Mouse (Mus musculus) MEL (cell line): ENCODE data around the gene Slc2a9. TPM values are rescaled to one million over a fixed set of nuclear protein-coding genes. Genes with fewer than 3 reads are reported as not detected.

Experiments used
- DNase-seq: peaks from one replicate; pipeline ENCODE4 v3.0.0; 2011; ENCODE audit warnings: low read depth, low spot score
- H3K27ac ChIP-seq: 2 replicates; pipeline ENCODE4 v1.5.1; 2012; ENCODE audit warnings: low read depth, mild to moderate bottlenecking, control low read depth, low read length, moderate library complexity; ENCODE audit not compliant: control insufficient read depth
- H3K27me3 ChIP-seq, 2 experiments: fragments of 150-350 bp in 1 of 2; sonication (generic) in 1 of 2; 2 replicates each; pipeline ENCODE4 v1.6.1; 2012; ENCODE audit warnings: low read length in 2 of 2, mild to moderate bottlenecking in 2 of 2, improper control_type of control experiment in 1 of 2, moderate library complexity in 1 of 2; ENCODE audit not compliant: insufficient read depth in 2 of 2, control insufficient read depth in 1 of 2
- H3K36me3 ChIP-seq, 2 experiments: 2 replicates each; pipeline ENCODE4 v1.6.1; 2012 to 2014; ENCODE audit warnings: low read length in 2 of 2, improper control_type of control experiment in 1 of 2, inconsistent platforms in 1 of 2, mild to moderate bottlenecking in 1 of 2; ENCODE audit not compliant: insufficient read depth in 2 of 2, control insufficient read depth in 1 of 2
- H3K4me1 ChIP-seq, 2 experiments: fragments of 150-350 bp in 1 of 2; sonication (generic) in 1 of 2; 2 replicates each; pipeline ENCODE4 v1.6.1; 2012; ENCODE audit warnings: low read length in 2 of 2, improper control_type of control experiment in 1 of 2, mild to moderate bottlenecking in 1 of 2; ENCODE audit not compliant: insufficient read depth in 2 of 2, control insufficient read depth in 1 of 2
- H3K4me3 ChIP-seq, 2 experiments: fragments of 150-350 bp in 1 of 2; sonication (generic) in 1 of 2; 2 replicates each; pipeline ENCODE4 v1.5.1; 2012; ENCODE audit warnings: low read depth in 2 of 2, low read length in 2 of 2, mild to moderate bottlenecking in 2 of 2, moderate library complexity in 2 of 2, control low read depth in 1 of 2, improper control_type of control experiment in 1 of 2; ENCODE audit not compliant: control insufficient read depth in 1 of 2, insufficient read depth in 1 of 2
- H3K79me2 ChIP-seq: 2 replicates; pipeline ENCODE4 v1.6.1; 2012; ENCODE audit warnings: mild to moderate bottlenecking, low read length, moderate library complexity; ENCODE audit not compliant: control insufficient read depth, poor library complexity, insufficient read depth
- H3K9ac ChIP-seq: 2 replicates; pipeline ENCODE4 v1.6.1; 2012; ENCODE audit warnings: low read depth, mild to moderate bottlenecking, control low read depth, low read length, moderate library complexity; ENCODE audit not compliant: control insufficient read depth, poor library complexity, severe bottlenecking
- H3K9me3 ChIP-seq: fragments of 150-350 bp; sonication (generic); replicated peaks from 2 replicates; pipeline ENCODE4 v1.6.1; 2012; ENCODE audit warnings: mild to moderate bottlenecking, low read length, improper control_type of control experiment, moderate library complexity; ENCODE audit not compliant: insufficient read depth
- CHD1 ChIP-seq: IDR thresholded peaks from 2 replicates; pipeline ENCODE4 v1.6.1; 2012; ENCODE audit warnings: low read depth, mild to moderate bottlenecking, inconsistent platforms, low read length, improper control_type of control experiment
- E2F4 ChIP-seq: IDR thresholded peaks from 2 replicates; pipeline ENCODE4 v1.6.1; 2011; ENCODE audit warnings: low read depth, low read length, improper control_type of control experiment, borderline replicate concordance
- ELF1 ChIP-seq: IDR thresholded peaks from 2 replicates; pipeline ENCODE4 v1.6.1; 2014; ENCODE audit warnings: low read depth, mild to moderate bottlenecking, inconsistent platforms, low read length, improper control_type of control experiment, moderate library complexity
- EP300 ChIP-seq, 2 experiments: IDR thresholded peaks; 2 replicates each; pipeline ENCODE4 v1.6.1; 2011; ENCODE audit warnings: improper control_type of control experiment in 2 of 2, low read length in 2 of 2, low read depth in 1 of 2, mild to moderate bottlenecking in 1 of 2
- GABPA ChIP-seq: IDR thresholded peaks from 2 replicates; pipeline ENCODE4 v1.6.1; 2012; ENCODE audit warnings: low read depth, mild to moderate bottlenecking, inconsistent platforms, low read length, improper control_type of control experiment, moderate library complexity
- GATA1 ChIP-seq: IDR thresholded peaks from 2 replicates; pipeline ENCODE4 v1.6.1; 2011; ENCODE audit warnings: low read depth, low read length, improper control_type of control experiment
- HCFC1 ChIP-seq: IDR thresholded peaks from 2 replicates; pipeline ENCODE4 v1.6.1; 2012; ENCODE audit warnings: low read depth, mild to moderate bottlenecking, inconsistent platforms, low read length, improper control_type of control experiment, moderate library complexity
- JUND ChIP-seq: IDR thresholded peaks from 2 replicates; pipeline ENCODE4 v1.6.1; 2011; ENCODE audit warnings: low read depth, mild to moderate bottlenecking, improper control_type of control experiment, low read length
- KAT2A ChIP-seq: conservative IDR thresholded peaks from 2 replicates; pipeline ENCODE4 v1.6.1; 2012; ENCODE audit warnings: low read depth, low read length, improper control_type of control experiment, inconsistent platforms
- MAFK ChIP-seq: IDR thresholded peaks from 2 replicates; pipeline ENCODE4 v1.6.1; 2011; ENCODE audit warnings: low read depth, mild to moderate bottlenecking, low read length, improper control_type of control experiment, borderline replicate concordance
- MAZ ChIP-seq: IDR thresholded peaks from 2 replicates; pipeline ENCODE4 v1.6.1; 2012; ENCODE audit warnings: low read depth, mild to moderate bottlenecking, inconsistent platforms, low read length, improper control_type of control experiment
- MYB ChIP-seq: IDR thresholded peaks from 2 replicates; pipeline ENCODE4 v1.6.1; 2011; ENCODE audit warnings: mild to moderate bottlenecking, low read depth, low read length, improper control_type of control experiment
- NELFE ChIP-seq: IDR thresholded peaks from 2 replicates; pipeline ENCODE4 v1.6.1; 2011; ENCODE audit warnings: low read depth, low read length, improper control_type of control experiment
- POLR2A ChIP-seq, 2 experiments: IDR thresholded peaks; 2 replicates each; pipeline ENCODE4 v1.6.1; 2011 to 2012; ENCODE audit warnings: low read length in 2 of 2, mild to moderate bottlenecking in 2 of 2, control low read depth in 1 of 2, improper control_type of control experiment in 1 of 2, low read depth in 1 of 2, moderate library complexity in 1 of 2; ENCODE audit not compliant: control insufficient read depth in 1 of 2, insufficient read depth in 1 of 2, poor library complexity in 1 of 2
- RAD21 ChIP-seq: IDR thresholded peaks from 2 replicates; pipeline ENCODE4 v1.6.1; 2011; ENCODE audit warnings: mild to moderate bottlenecking, low read depth, low read length, improper control_type of control experiment
- RCOR1 ChIP-seq: IDR thresholded peaks from 2 replicates; pipeline ENCODE4 v1.6.1; 2012; ENCODE audit warnings: low read depth, mild to moderate bottlenecking, inconsistent platforms, low read length, improper control_type of control experiment
- SIN3A ChIP-seq: IDR thresholded peaks from 2 replicates; pipeline ENCODE4 v1.6.1; 2012; ENCODE audit warnings: low read length, improper control_type of control experiment, inconsistent platforms
- TAL1 ChIP-seq: IDR thresholded peaks from 2 replicates; pipeline ENCODE4 v1.6.1; 2012; ENCODE audit warnings: mild to moderate bottlenecking, inconsistent platforms, low read length, moderate library complexity, mixed read lengths
- TCF12 ChIP-seq: IDR thresholded peaks from 2 replicates; pipeline ENCODE4 v1.6.1; 2014; ENCODE audit warnings: low read depth, mild to moderate bottlenecking, inconsistent platforms, low read length, improper control_type of control experiment, moderate library complexity
- USF1 ChIP-seq: IDR thresholded peaks from 2 replicates; pipeline ENCODE4 v1.6.1; 2014; ENCODE audit warnings: low read depth, mild to moderate bottlenecking, inconsistent platforms, low read length, improper control_type of control experiment, moderate library complexity
- USF2 ChIP-seq, 2 experiments: IDR thresholded peaks; 2 replicates each; pipeline ENCODE4 v1.6.1; 2011 to 2012; ENCODE audit warnings: improper control_type of control experiment in 2 of 2, low read length in 2 of 2, borderline replicate concordance in 1 of 2, inconsistent platforms in 1 of 2, low read depth in 1 of 2, mild to moderate bottlenecking in 1 of 2; ENCODE audit not compliant: insufficient read depth in 1 of 2
- ZMIZ1 ChIP-seq: IDR thresholded peaks from 2 replicates; pipeline ENCODE4 v1.6.1; 2012; ENCODE audit warnings: low read depth, mild to moderate bottlenecking, inconsistent platforms, low read length, improper control_type of control experiment, moderate library complexity
- polyA plus RNA-seq, 2 experiments: library from polyadenylated mRNA; stranded (reverse) in 1 of 2; unstranded in 1 of 2; fragments of >175 nt in 1 of 2; fragments of >200 nt in 1 of 2; gene quantifications; 2 replicates each; pipeline versions ENCODE4 v1.2.1 to v1.2.4; 2012; ENCODE audit warnings: low replicate concordance in 2 of 2, low read depth in 1 of 2; ENCODE audit not compliant: insufficient read length in 2 of 2, insufficient read depth in 1 of 2, missing spikeins in 1 of 2
- total RNA-seq: library from RNA; depleted of rRNA; stranded (reverse); fragments of 300-350 nt; gene quantifications from 2 replicates; pipeline ENCODE4 v1.2.3, GENCODE M21; 2012

Slc2a9 gene
- total and polyA plus RNA-seq, 3 experiments = 1.1 to 4.2 TPM; not detected in 1

GRCm38 (mm10) chr5:38544423-38545415 lies 41.8 kb upstream of the Slc2a9 start:
- DNase-seq = no peak
- Histone ChIP-seq H3K9ac (no peak overlapping the region), H3K4me1 (peaks cover 0 to 5% of the 10 kb centered on the region in 2 experiments; a peak in 2 of 4 replicates)

GRCm38 (mm10) chr5:38543496-38544217 lies 40.7 kb upstream of the Slc2a9 start:
- no peak for DNase-seq
- no peak overlapping the region for H3K4me3 ChIP-seq
- no peak overlapping the region for H3K9ac ChIP-seq
- H3K4me1 ChIP-seq = no peaks in the 10 kb centered on the region
- H3K27ac ChIP-seq = no peak overlapping the region
- no peaks in the 10 kb centered on the region for H3K79me2 ChIP-seq
- TF ChIP-seq NELFE = no peak
- no peak for TF ChIP-seq JUND
- TF ChIP-seq MYB = no peak
- no peak for TF ChIP-seq RAD21
- 0 out of 4 replicates have a peak, but pooled peaks of 1 of the 2 experiments have one; percentile 7 for TF ChIP-seq POLR2A (IDR thresholded peaks at IDR 0.05; ENCODE audit: control insufficient read depth in 1 of 2, insufficient read depth in 1 of 2, low read depth in 1 of 2, low read length in 2 of 2, poor library complexity in 1 of 2)
- peaks cover 0 to 56% of the 10 kb centered on the region in 2 experiments; a peak in 2 of 4 replicates for H3K36me3 ChIP-seq
- H3K27me3 ChIP-seq = no peaks in the 10 kb centered on the region
- H3K9me3 ChIP-seq = no peaks in the 10 kb centered on the region

More at GRCm38 (mm10) chr5:38544423-38545415, 41.8 kb upstream of the Slc2a9 start:
- H3K27me3 ChIP-seq = no peaks in the 10 kb centered on the region
- no peaks in the 10 kb centered on the region for H3K79me2 ChIP-seq
- TF ChIP-seq RCOR1 = no peak
- TF ChIP-seq KAT2A = no peak
- no peak for TF ChIP-seq EP300 (IDR thresholded peaks at IDR 0.05; ENCODE audit: low read depth in 1 of 2, low read length in 2 of 2)
- no peak for TF ChIP-seq HCFC1
- TF ChIP-seq TAL1 = no peak
- no peaks in the 10 kb centered on the region for H3K9me3 ChIP-seq
- H3K36me3 ChIP-seq = peaks cover 0 to 52% of the 10 kb centered on the region in 2 experiments; a peak in 2 of 4 replicates
- H3K27ac ChIP-seq = no peak overlapping the region
- H3K4me3 ChIP-seq = no peak overlapping the region

GRCm38 (mm10) chr5:38541728-38542127 lies 38.8 kb upstream of the Slc2a9 start:
- no peaks in the 10 kb centered on the region for H3K4me1 ChIP-seq
- no peak for TF ChIP-seq MAFK
- TF ChIP-seq USF2 (IDR thresholded peaks at IDR 0.05; ENCODE audit: borderline replicate concordance in 1 of 2, insufficient read depth in 1 of 2, low read depth in 1 of 2, low read length in 2 of 2) = no peak
- no peak for TF ChIP-seq POLR2A (IDR thresholded peaks at IDR 0.05; ENCODE audit: control insufficient read depth in 1 of 2, insufficient read depth in 1 of 2, low read depth in 1 of 2, low read length in 2 of 2, poor library complexity in 1 of 2)
- TF ChIP-seq GATA1 = no peak
- no peak for TF ChIP-seq MAZ
- TF ChIP-seq ELF1 = no peak
- no peak for TF ChIP-seq NELFE
- TF ChIP-seq E2F4 = no peak
- no peak for TF ChIP-seq SIN3A
- no peak for TF ChIP-seq ZMIZ1
- no peak for TF ChIP-seq USF1
- no peak for TF ChIP-seq GABPA
- TF ChIP-seq TCF12 = no peak
- no peak for TF ChIP-seq CHD1
- TF ChIP-seq HCFC1 = no peak

More at GRCm38 (mm10) chr5:38541728-38542127, 38.8 kb upstream of the Slc2a9 start:
- Histone ChIP-seq H3K9me3 (no peaks in the 10 kb centered on the region), H3K9ac (no peak overlapping the region), H3K79me2 (no peaks in the 10 kb centered on the region), H3K36me3 (peaks cover 0 to 51% of the 10 kb centered on the region in 2 experiments; a peak in 2 of 4 replicates), H3K27ac (no peak overlapping the region), H3K27me3 (no peaks in the 10 kb centered on the region), H3K4me3 (no peak overlapping the region)
- DNase-seq = no peak
